Mouse (Mus musculus) liver, adult 2 months (tissue): ENCODE data around the gene Kat2a.

Source experiments
- CTCF ChIP-seq: fragments of 200-500 bp; IDR thresholded peaks from 2 replicates; pipeline ENCODE4 v1.5.1; 2011; ENCODE audit warnings: low read depth, low read length, control low read depth
- POLR2A ChIP-seq: fragments of 200-500 bp; IDR thresholded peaks from 2 replicates; pipeline ENCODE4 v1.6.1; 2011; ENCODE audit warnings: low read length, control low read depth; ENCODE audit not compliant: insufficient read depth; ENCODE audit errors: extremely low read depth

DNA sequence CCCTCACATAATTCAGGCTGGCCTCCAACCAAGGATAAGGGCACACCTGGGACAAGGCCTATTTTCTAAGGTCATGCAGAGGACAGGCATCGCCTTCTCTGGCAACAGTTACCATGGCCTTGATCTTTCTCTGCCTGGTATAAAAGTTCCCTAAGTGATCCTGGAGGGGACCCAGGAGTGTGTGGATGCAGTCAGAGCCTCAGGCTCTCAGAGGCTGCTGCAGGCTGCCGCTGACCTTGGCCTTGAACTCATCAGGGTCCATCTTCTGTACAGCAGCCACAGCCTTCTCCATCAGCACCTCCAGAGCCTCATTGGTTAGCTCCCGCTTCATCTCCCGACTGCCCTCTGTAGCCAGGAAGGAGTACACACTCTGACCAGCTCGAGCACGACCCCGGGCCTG lies 14.3 kb downstream of the Kat2a start:
- TF ChIP-seq POLR2A: no peak
- TF ChIP-seq CTCF: no peak
